Mouse (Mus musculus): ENCODE results near the gene Atic. TPM values are rescaled to one million over a fixed set of nuclear protein-coding genes. Genes with fewer than 3 reads are reported as not detected.

Atic gene
- polyA plus RNA-seq, 1 experiment: 19.2 TPM

DNA sequence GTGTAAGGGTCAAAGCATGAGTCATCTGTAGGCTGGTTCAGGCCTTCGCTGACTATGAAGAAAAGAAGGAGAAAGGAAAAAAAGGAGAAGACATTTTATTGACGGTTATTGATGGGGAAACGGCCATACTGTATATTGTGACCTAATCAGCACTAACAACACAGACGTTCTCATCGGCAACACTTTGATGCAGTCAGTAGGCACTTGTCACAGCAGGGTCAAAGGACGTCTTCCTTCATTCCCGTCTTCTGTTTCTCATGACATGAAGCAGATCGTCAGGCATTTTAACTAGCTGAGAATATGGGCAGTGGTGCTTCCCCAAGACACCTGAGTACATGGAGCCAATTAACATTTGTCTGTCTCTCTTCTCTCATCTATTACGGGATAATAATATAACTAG lies 36.2 kb downstream of the Atic start:
- Histone ChIP-seq H3K36me3 (ENCODE audit: control insufficient read depth, insufficient read depth, low read length) (no peaks in the 10 kb centered on the region), H3K27ac (ENCODE audit: insufficient read depth, low read depth, low read length) (no peak overlapping the region), H3K4me3 (ENCODE audit: insufficient read depth, low read depth, low read length) (no peak overlapping the region), H3K4me1 (ENCODE audit: control insufficient read depth, insufficient read depth, low read length) (no peaks in the 10 kb centered on the region), H3K27me3 (replicated peaks; ENCODE audit: control insufficient read depth, insufficient read depth, low read length) (no peaks in the 10 kb centered on the region)
- DNase-seq: no peak
- TF ChIP-seq CTCF (conservative IDR thresholded peaks at IDR 0.05; ENCODE audit: insufficient read depth, insufficient read length, low read depth, low read length): no peak
- no peak for TF ChIP-seq POLR2A (IDR thresholded peaks at IDR 0.05; ENCODE audit: low read depth, low read length)
- WGBS: 92% methylated on average over 9 of the region's 9 CpGs

DNA sequence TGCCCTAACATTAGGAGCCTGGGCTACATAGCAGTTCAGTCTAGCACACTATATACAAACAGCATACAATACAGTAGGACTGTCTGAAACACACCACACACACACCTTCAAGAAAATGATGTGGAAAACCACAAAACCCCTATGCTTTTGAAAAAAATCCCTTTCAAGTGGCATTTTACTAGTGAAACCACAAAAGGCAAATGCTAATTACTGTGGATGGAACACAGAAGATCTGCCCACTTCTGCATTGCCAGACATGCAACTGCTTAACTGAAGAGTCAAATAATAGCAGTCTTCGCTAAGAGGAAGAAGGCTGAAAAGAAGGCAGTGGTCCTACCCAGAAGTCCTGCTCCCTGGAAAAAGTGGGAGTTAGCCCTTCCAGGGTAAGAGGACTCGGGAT lies 37.3 kb downstream of the Atic start:
- no peak for TF ChIP-seq POLR2A (IDR thresholded peaks at IDR 0.05; ENCODE audit: low read depth, low read length)
- no peak for TF ChIP-seq CTCF (conservative IDR thresholded peaks at IDR 0.05; ENCODE audit: insufficient read depth, insufficient read length, low read depth, low read length)
- H3K27me3 ChIP-seq (replicated peaks; ENCODE audit: control insufficient read depth, insufficient read depth, low read length): no peaks in the 10 kb centered on the region
- no peak overlapping the region for H3K27ac ChIP-seq (ENCODE audit: insufficient read depth, low read depth, low read length)
- no peak for DNase-seq
- no peaks in the 10 kb centered on the region for H3K36me3 ChIP-seq (ENCODE audit: control insufficient read depth, insufficient read depth, low read length)
- WGBS: 72% methylated on average over 2 of the region's 2 CpGs
- no peaks in the 10 kb centered on the region for H3K4me1 ChIP-seq (ENCODE audit: control insufficient read depth, insufficient read depth, low read length)
- H3K4me3 ChIP-seq (ENCODE audit: insufficient read depth, low read depth, low read length): no peak overlapping the region

DNA sequence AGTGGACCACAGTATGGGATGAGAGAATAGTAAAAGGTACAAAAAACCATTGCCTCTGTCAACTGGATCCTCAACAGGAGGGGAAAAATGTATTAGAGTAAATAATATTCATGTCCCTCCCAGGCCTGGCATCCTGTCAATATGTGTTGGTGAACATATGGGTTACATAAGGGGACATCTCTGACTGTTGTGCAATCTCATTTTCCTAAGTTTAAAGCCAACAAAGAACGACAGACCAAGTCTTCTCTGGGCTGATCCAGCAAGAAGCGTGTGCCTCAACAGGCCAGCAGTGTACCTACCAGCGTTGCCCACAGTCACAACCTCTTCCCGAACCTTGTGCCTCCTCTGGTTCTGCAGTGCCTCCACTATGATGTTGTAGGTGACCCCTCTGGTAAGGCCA lies 38.4 kb downstream of the Atic start:
- Histone ChIP-seq H3K4me1 (ENCODE audit: control insufficient read depth, insufficient read depth, low read length) (no peaks in the 10 kb centered on the region), H3K36me3 (ENCODE audit: control insufficient read depth, insufficient read depth, low read length) (no peaks in the 10 kb centered on the region), H3K27ac (ENCODE audit: insufficient read depth, low read depth, low read length) (no peak overlapping the region), H3K4me3 (ENCODE audit: insufficient read depth, low read depth, low read length) (no peak overlapping the region), H3K27me3 (replicated peaks; ENCODE audit: control insufficient read depth, insufficient read depth, low read length) (no peaks in the 10 kb centered on the region)
- 93% methylated on average over 4 of the region's 4 CpGs for WGBS
- DNase-seq: no peak
- TF ChIP-seq CTCF (conservative IDR thresholded peaks at IDR 0.05; ENCODE audit: insufficient read depth, insufficient read length, low read depth, low read length): no peak
- TF ChIP-seq POLR2A (IDR thresholded peaks at IDR 0.05; ENCODE audit: low read depth, low read length): no peak

DNA sequence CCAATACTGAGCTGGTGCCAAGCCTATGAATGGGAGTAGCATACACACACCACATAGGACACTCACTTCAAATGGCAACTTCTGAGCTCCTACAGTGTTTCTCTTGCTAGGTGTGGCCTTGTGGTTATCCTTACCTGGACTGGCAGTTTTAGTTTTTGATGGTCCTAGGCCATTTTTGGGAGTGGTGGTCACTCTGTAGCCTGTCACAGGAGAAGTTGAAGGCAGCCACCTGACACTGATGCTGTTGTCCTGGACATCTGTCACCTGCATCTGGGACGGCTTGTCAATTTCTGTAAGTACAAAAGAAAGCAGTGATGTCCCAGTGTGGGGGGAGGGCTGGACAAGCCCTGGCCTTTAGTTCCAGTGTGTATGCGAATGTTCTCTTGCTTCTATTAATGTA lies 48.8 kb downstream of the Atic start:
- H3K4me3 ChIP-seq (ENCODE audit: insufficient read depth, low read depth, low read length): no peak overlapping the region
- H3K36me3 ChIP-seq (ENCODE audit: control insufficient read depth, insufficient read depth, low read length): no peaks in the 10 kb centered on the region
- H3K4me1 ChIP-seq (ENCODE audit: control insufficient read depth, insufficient read depth, low read length): no peaks in the 10 kb centered on the region
- no peak for DNase-seq
- TF ChIP-seq POLR2A (IDR thresholded peaks at IDR 0.05; ENCODE audit: low read depth, low read length): no peak
- TF ChIP-seq CTCF (conservative IDR thresholded peaks at IDR 0.05; ENCODE audit: insufficient read depth, insufficient read length, low read depth, low read length): no peak
- 95% methylated on average over 2 of the region's 2 CpGs for WGBS
- no peak overlapping the region for H3K27ac ChIP-seq (ENCODE audit: insufficient read depth, low read depth, low read length)
- H3K27me3 ChIP-seq (replicated peaks; ENCODE audit: control insufficient read depth, insufficient read depth, low read length): no peaks in the 10 kb centered on the region

GRCm38 (mm10) chr1:71606600-71607325 lies 49.8 kb downstream of the Atic start:
- TF ChIP-seq CTCF (conservative IDR thresholded peaks at IDR 0.05; ENCODE audit: insufficient read depth, insufficient read length, low read depth, low read length): no peak
- TF ChIP-seq POLR2A (IDR thresholded peaks at IDR 0.05; ENCODE audit: low read depth, low read length): no peak
- no peaks in the 10 kb centered on the region for H3K36me3 ChIP-seq (ENCODE audit: control insufficient read depth, insufficient read depth, low read length)
- WGBS: 63% methylated on average over 8 of the region's 8 CpGs
- H3K4me1 ChIP-seq (ENCODE audit: control insufficient read depth, insufficient read depth, low read length): no peaks in the 10 kb centered on the region
- no peak overlapping the region for H3K4me3 ChIP-seq (ENCODE audit: insufficient read depth, low read depth, low read length)
- H3K27ac ChIP-seq (ENCODE audit: insufficient read depth, low read depth, low read length): no peak overlapping the region
- DNase-seq: peak; percentile 66
- no peaks in the 10 kb centered on the region for H3K27me3 ChIP-seq (replicated peaks; ENCODE audit: control insufficient read depth, insufficient read depth, low read length)

DNA sequence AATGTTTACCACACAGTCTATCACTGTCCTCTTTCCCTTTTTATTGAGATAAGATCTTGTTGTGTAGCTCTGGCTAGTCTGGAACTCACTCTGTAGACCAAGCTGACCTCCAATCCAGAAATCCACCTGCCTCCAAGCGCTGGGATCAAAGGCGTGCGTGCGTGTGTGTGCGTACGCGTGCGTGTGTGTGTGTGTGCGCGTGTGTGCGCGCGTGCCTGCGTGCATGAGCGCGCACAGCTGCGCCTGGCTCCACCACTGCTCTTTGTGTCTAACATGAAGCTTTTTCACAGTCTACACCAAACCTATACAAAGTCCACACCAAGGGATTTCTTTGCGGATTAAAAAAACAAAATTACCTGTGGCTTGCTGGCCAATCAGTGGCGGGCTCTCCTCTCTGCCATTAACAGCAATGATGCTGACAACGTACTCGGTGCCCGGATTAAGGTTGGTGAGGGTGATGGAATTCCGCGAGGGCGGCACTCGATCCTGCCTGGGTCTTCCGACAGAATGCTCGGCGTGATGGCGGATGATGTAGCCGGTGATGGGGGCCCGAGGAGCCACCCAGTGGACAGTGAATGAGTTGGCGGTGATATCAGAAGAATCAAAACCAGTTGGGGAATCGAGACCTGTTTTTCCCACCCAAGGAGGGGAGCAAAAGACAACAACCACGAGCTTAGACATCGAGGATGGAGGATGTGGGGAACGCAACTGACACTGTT lies 52.3 kb downstream of the Atic start:
- Histone ChIP-seq H3K27me3 (replicated peaks; ENCODE audit: control insufficient read depth, insufficient read depth, low read length) (no peaks in the 10 kb centered on the region), H3K36me3 (ENCODE audit: control insufficient read depth, insufficient read depth, low read length) (no peaks in the 10 kb centered on the region), H3K27ac (ENCODE audit: insufficient read depth, low read depth, low read length) (no peak overlapping the region), H3K4me1 (ENCODE audit: control insufficient read depth, insufficient read depth, low read length) (no peaks in the 10 kb centered on the region), H3K4me3 (ENCODE audit: insufficient read depth, low read depth, low read length) (no peak overlapping the region)
- WGBS: 98% methylated on average over 37 of the region's 37 CpGs
- DNase-seq: no peak
- TF ChIP-seq POLR2A (IDR thresholded peaks at IDR 0.05; ENCODE audit: low read depth, low read length) (no peak), CTCF (conservative IDR thresholded peaks at IDR 0.05; ENCODE audit: insufficient read depth, insufficient read length, low read depth, low read length) (no peak)

- WGBS: 85% methylated on average over 5 of the region's 5 CpGs
- H3K27ac ChIP-seq (ENCODE audit: insufficient read depth, low read depth, low read length): no peak overlapping the region
- DNase-seq: no peak
- no peaks in the 10 kb centered on the region for H3K27me3 ChIP-seq (replicated peaks; ENCODE audit: control insufficient read depth, insufficient read depth, low read length)
- no peaks in the 10 kb centered on the region for H3K36me3 ChIP-seq (ENCODE audit: control insufficient read depth, insufficient read depth, low read length)
- H3K4me3 ChIP-seq (ENCODE audit: insufficient read depth, low read depth, low read length): no peak overlapping the region
- TF ChIP-seq CTCF (conservative IDR thresholded peaks at IDR 0.05; ENCODE audit: insufficient read depth, insufficient read length, low read depth, low read length) (no peak), POLR2A (IDR thresholded peaks at IDR 0.05; ENCODE audit: low read depth, low read length) (no peak)
- H3K4me1 ChIP-seq (ENCODE audit: control insufficient read depth, insufficient read depth, low read length): no peaks in the 10 kb centered on the region
Observed at GRCm38 (mm10) chr1:71609916-71610315, 53.0 kb downstream of the Atic start.
